Mouse (Mus musculus) adrenal gland, adult 18-20 months (tissue): ENCODE data around the gene Engase. TPM values are rescaled to one million over a fixed set of nuclear protein-coding genes. Genes with fewer than 3 reads are reported as not detected.

Experiments used
- DNase-seq, 2 experiments: peaks; one replicate each; pipeline ENCODE4 v3.0.0; 2021 to 2022; ENCODE audit warnings: low spot score in 2 of 2
- long read RNA-seq, 2 experiments: library from polyadenylated mRNA; stranded (forward); transcript quantifications; one replicate each; pipeline ENCODE4 v2.0.0; 2021
- total RNA-seq, 2 experiments: library from RNA; stranded (reverse); gene quantifications; 1 replicate in 1 of 2; 2 replicates in 1 of 2; pipeline ENCODE4 v1.2.3; 2021

Gene Engase
- 10 to 100 TPM in 1 of 2 experiments, 1 to 10 TPM in 1; 7.3 to 12.4 TPM for total RNA-seq
- long read RNA-seq, experiment 1, full-length matches to known transcripts, result 7 of 18 reads
- long read RNA-seq, experiment 1, partial matches to known transcripts, result 3 of 18 reads
- long read RNA-seq, experiment 1, other reads (novel, unspliced or antisense), result 8 of 18 reads
- long read RNA-seq, experiment 2, full-length matches to known transcripts, result 50 of 92 reads
- long read RNA-seq, experiment 2, partial matches to known transcripts, result 6 of 92 reads
- long read RNA-seq, experiment 2, other reads (novel, unspliced or antisense), result 36 of 92 reads

- peak; percentile 90 to 94 for DNase-seq
Measured at GRCm38 (mm10) chr11:118476396-118477373, at the start of gene Engase. Gene Engase, plus strand, starts transcription at chr11:118476829.

GRCm38 (mm10) chr11:118427266-118427779, 49.3 kb upstream of the Engase start:
- no peak for DNase-seq

DNA sequence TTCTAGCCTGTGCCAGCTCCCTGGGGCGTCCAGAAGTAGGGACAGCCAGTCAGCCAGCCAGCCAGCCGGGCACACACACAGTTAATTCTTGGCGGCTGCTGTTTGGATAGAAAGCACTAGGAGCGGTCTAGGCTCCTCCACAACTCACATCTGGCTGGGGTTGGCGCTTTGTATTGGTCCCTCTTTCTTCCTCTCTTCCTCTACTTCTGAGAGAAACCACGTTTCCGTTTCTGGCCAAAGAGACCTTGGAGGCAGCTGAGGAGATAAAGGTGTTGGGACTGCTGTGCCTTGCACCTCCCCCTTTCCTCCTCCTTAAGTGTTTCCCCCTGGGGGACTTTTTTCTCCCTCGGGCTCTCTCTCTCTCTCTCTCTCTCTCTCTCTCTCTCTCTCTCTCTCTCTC, 48.6 kb upstream of the Engase start, which contains the start of gene C1qtnf1:
C1qtnf1 (plus strand) TSS at position 218 of the 400 bp plus-strand sequence.
- no peak for DNase-seq

GRCm38 (mm10) chr11:118428460-118428868, 48.2 kb upstream of the Engase start:
- no peak for DNase-seq

GRCm38 (mm10) chr11:118428944-118429709, 47.5 kb upstream of the Engase start:
- DNase-seq, result no peak

DNA sequence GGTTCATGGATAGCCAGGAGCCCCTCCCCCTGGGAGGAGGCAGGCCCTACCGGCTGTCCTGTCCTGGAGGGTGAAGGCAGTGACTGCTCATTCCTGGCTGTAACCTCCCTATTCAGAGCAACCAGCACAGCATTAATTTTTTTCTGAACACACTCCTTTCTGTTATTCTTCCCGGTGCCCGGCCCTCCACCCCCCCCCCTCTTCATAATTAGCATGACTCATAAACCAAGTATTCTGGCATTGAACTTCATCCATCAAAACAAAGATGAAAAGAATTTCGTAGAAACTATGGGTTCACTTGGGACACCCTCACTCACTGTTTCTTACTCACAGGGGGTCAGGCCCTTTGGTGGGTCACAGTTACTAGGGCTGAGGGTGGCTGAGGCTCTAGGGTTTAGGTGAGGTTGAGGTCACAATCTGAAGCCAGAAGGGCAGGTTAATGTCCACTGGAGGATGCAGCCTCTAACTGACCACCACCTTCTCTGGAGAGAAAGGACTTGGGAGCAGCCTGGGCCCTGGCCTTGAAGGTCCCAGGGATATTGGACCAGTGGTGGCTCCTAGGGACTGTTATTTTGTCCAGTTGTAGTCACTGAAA, 46.2 kb upstream of the Engase start:
- DNase-seq, result no peak

DNA sequence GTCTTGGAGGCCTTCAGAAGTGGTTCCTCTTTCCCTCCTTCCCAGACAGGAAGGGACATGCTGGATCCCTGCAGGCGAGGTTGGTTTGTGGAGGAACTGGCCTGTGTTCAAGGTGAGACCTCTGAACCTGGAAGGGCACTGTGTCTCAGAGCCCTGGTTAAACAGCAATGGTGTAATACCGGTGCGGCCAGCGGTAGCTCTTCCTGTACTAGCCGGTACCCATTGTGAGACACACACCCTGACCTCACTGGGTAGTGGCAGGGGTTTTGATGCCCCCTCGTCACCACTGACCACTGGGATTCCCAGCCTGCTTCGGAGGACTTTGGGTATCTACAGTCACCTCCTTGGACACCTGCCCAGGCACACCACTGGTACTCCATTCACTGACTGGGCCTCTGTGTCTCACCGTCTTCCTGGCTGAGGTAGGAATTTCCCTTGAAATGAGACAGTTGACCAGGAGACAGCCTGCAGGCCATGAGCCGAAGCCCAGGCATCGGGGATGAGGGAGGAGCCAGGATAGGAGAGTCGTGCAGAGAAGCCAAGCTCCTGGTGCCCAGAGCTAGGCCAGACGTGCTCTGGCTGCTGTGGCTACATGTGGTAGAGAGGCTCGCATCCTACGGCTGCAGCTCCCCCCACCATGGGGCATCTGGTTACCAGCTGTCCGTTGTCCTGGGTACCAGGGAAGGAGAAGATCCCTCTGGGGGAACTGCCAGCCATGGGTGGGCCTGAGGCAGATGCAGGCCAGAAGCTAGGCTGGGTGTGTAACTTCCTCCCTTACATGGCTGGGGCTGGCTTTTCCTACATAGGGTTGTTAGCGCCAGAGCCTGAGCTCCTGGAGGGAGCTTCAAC, 45.3 kb upstream of the Engase start:
- DNase-seq, result no peak

DNA sequence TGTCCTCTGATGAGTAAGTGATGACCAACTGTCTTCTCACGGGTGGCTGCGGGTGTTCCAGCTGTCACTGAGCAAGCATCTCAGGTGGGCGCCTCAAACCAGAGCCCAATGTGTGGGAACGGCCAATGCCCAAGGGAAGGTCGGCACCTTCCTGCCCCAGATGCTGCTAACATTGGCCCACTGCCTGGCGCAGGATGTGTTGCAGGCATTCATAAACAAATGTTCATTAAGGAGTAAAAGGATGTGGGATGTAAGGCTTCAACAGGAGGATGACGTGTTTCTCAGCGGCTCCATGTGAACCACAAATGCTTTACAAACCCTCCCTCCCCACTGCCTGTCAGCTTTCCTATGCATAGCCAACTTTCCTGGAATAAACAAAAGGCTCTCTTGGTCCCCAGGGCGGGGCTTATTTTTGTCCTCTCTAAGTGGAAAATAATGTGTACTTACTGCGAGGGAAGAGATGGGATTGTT, 43.2 kb upstream of the Engase start:
- no peak for DNase-seq

DNA sequence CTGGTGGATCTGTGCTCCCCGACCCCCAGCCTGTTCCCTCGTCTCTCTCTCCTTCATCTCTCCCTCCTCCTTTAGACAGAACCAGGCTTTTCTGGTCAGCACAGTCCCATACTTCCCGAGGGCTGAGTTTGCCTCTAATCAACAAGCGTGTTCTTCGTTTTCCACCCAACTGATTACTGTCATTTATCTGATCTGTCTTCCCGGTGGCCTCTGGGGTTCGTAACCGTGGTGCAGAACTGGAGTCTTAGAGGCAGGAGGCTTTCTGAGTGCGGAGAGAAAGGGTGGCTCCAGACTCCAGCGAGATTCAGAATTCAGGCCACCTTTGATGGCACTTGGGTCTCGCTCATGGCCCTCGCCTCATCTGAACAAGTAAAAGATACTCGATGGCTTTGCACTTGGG, 42.5 kb upstream of the Engase start:
- no peak for DNase-seq

DNA sequence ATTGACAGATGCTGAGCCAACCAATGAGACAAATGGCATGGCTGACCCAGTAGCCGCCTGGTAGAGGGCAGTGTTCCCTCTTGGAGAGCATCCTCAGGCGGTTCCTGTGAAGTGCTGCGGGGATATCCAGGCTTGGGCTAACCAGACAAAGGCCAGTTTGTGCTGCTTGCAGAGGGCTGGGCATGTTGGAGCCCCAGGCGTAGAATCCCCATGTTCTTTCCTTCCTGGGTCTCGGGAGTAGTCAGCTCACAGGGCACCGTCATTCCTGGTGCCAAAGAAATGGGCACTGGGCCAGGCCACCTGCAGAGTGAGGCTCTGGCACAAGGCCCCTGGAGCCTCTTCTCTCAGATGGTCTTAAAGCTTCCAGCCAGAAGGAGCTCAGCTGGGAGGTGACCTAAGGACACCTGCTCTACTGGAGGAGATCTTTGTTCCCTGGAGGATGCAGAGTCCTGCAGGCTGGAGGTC, 40.1 kb upstream of the Engase start:
- DNase-seq, result no peak

- no peak for DNase-seq
Measured at GRCm38 (mm10) chr11:118438665-118439414, 37.8 kb upstream of the Engase start.

DNA sequence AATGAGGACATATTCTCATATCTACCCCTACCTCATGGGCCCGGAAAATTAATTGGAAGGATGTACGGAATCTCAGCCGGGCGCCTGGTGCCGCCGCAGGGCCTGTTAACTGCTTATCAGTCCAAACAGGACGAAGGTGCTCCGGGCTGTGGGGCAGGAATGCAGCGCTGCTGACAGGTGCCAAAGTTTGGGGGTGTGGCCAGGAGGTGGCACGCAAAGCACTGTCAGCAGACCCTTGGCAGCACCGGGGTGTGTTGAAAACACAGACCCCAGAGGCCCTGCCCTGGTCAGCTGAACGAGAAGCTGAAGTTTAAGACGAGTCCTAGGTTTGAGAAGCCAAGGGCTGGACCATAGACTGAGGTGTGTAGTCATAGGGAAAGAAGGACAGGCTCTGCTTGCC, 33.9 kb upstream of the Engase start:
- no peak for DNase-seq

- peak; percentile 75 to 85 for DNase-seq
Measured at GRCm38 (mm10) chr11:118443201-118443970, 33.2 kb upstream of the Engase start.

- peak; percentile 72 to 75 for DNase-seq
Measured at GRCm38 (mm10) chr11:118445843-118446242, 30.8 kb upstream of the Engase start.

GRCm38 (mm10) chr11:118447346-118447745, 29.3 kb upstream of the Engase start:
- no peak for DNase-seq

GRCm38 (mm10) chr11:118448385-118448784, 28.2 kb upstream of the Engase start:
- no peak for DNase-seq

GRCm38 (mm10) chr11:118451211-118451610, 25.4 kb upstream of the Engase start:
- no peak for DNase-seq

GRCm38 (mm10) chr11:118452955-118453354, 23.7 kb upstream of the Engase start:
- DNase-seq, result no peak
